Mouse (Mus musculus): Measurements from ENCODE around the gene Myoz1. TPM values are rescaled to one million over a fixed set of nuclear protein-coding genes. Genes with fewer than 3 reads are reported as not detected.

The Myoz1 gene
- 0.08 and 0.36 TPM in 2 replicates for polyA plus RNA-seq (2012; rRNA removed)

GRCm38 (mm10) chr14:20656361-20656760 lies at the start of gene Myoz1:
Myoz1 (minus strand) TSS chr14:20656540.

GRCm38 (mm10) chr14:20702741-20703381 lies 46.5 kb upstream of the Myoz1 start, which contains the start of gene Chchd1:
Chchd1 (plus strand) TSS chr14:20703006.

GRCm38 (mm10) chr14:20694884-20695760 lies 38.8 kb upstream of the Myoz1 start, which contains the start of gene Fut11:
Fut11 (plus strand) TSS chr14:20694968.

GRCm38 (mm10) chr14:20674064-20674833 lies 17.9 kb upstream of the Myoz1 start, which contains the start of gene Sec24c:
Sec24c (plus strand) TSS chr14:20674308.

GRCm38 (mm10) chr14:20668154-20668810 lies 11.9 kb upstream of the Myoz1 start, which contains the start of gene Synpo2l:
Synpo2l (minus strand) TSS chr14:20668354.

GRCm38 (mm10) chr14:20640644-20641437 lies 15.5 kb downstream of the Myoz1 start, which contains the start of gene Usp54:
Usp54 (minus strand) TSS chr14:20641063.

Other genes starting within 250 kb of the Myoz1 start
- 0.01 and 0.16 TPM in 2 replicates for gene Cfap70, start 204.3 kb downstream of the Myoz1 start, polyA plus RNA-seq (2012; rRNA removed)
- 37.5 and 39.0 TPM in 2 replicates for gene Anxa7, start 176.4 kb downstream of the Myoz1 start, polyA plus RNA-seq (2012; rRNA removed)
- 1.4 and 1.9 TPM in 2 replicates for gene Mss51, start 159.6 kb downstream of the Myoz1 start, polyA plus RNA-seq (2012; rRNA removed)
- gene Ppp3cb, start 110.0 kb downstream of the Myoz1 start, polyA plus RNA-seq (2012; rRNA removed) = 25.2 and 29.3 TPM in 2 replicates
- 1.5 TPM in 2 replicates for gene Usp54, start 15.5 kb downstream of the Myoz1 start, polyA plus RNA-seq (2012; rRNA removed)
- 0.05 and 0.43 TPM in 2 replicates for gene Synpo2l, start 11.8 kb upstream of the Myoz1 start, polyA plus RNA-seq (2012; rRNA removed)
- 31.9 and 38.3 TPM in 2 replicates for gene Sec24c, start 17.8 kb upstream of the Myoz1 start, polyA plus RNA-seq (2012; rRNA removed)
- gene Fut11, start 38.4 kb upstream of the Myoz1 start, polyA plus RNA-seq (2012; rRNA removed) = 3.0 and 3.4 TPM in 2 replicates
- 63.3 and 71.3 TPM in 2 replicates for gene Chchd1, start 46.5 kb upstream of the Myoz1 start, polyA plus RNA-seq (2012; rRNA removed)
- 13.7 and 15.3 TPM in 2 replicates for gene Zswim8, start 51.0 kb upstream of the Myoz1 start, polyA plus RNA-seq (2012; rRNA removed)
- 19.0 and 23.5 TPM in 2 replicates for gene Ndst2, start 78.0 kb upstream of the Myoz1 start, polyA plus RNA-seq (2012; rRNA removed)
- 4.9 and 6.0 TPM in 2 replicates for gene Camk2g, start 137.5 kb upstream of the Myoz1 start, polyA plus RNA-seq (2012; rRNA removed)
- 1.3 TPM in 2 replicates for gene Plau, start 180.1 kb upstream of the Myoz1 start, polyA plus RNA-seq (2012; rRNA removed)

Data from liver, embryonic 14 days (tissue).